Mouse (Mus musculus) ES-E14 (cell line): ENCODE measurements around the gene Guk1. TPM values are rescaled to one million over a fixed set of nuclear protein-coding genes. Genes with fewer than 3 reads are reported as not detected.

Source experiments
- DNase-seq: peaks from one replicate; pipeline ENCODE4 v3.0.0-alpha.2; 2013; ENCODE audit warnings: low read depth, low spot score
- H3K27ac ChIP-seq: 2 replicates; pipeline ENCODE4 v1.5.1; 2012; ENCODE audit warnings: low read depth, mild to moderate bottlenecking, low read length, moderate library complexity, mixed read lengths; ENCODE audit not compliant: poor library complexity, insufficient read depth, severe bottlenecking
- H3K36me3 ChIP-seq: 2 replicates; pipeline ENCODE4 v1.6.1; 2012; ENCODE audit warnings: mild to moderate bottlenecking, low read length, moderate library complexity, mixed read lengths; ENCODE audit not compliant: control insufficient read depth, poor library complexity, insufficient read depth, severe bottlenecking
- H3K4me1 ChIP-seq, 2 experiments: fragments of 150-350 bp in 1 of 2; sonication (generic) in 1 of 2; 2 replicates each; pipeline ENCODE4 v1.6.1; 2012; ENCODE audit warnings: low read length in 2 of 2, mild to moderate bottlenecking in 1 of 2, mixed read lengths in 1 of 2; ENCODE audit not compliant: control insufficient read depth in 2 of 2, insufficient read depth in 2 of 2, poor library complexity in 1 of 2
- H3K4me3 ChIP-seq, 2 experiments: fragments of 150-350 bp in 1 of 2; sonication (generic) in 1 of 2; 2 replicates each; pipeline ENCODE4 v1.5.1; 2012; ENCODE audit warnings: low read length in 2 of 2, low read depth in 1 of 2, mild to moderate bottlenecking in 1 of 2, mixed read lengths in 1 of 2; ENCODE audit not compliant: insufficient read depth in 1 of 2, poor library complexity in 1 of 2, severe bottlenecking in 1 of 2
- H3K9ac ChIP-seq: 2 replicates; pipeline ENCODE4 v1.6.1; 2012; ENCODE audit warnings: low read depth, mild to moderate bottlenecking, low read length, mixed read lengths; ENCODE audit not compliant: poor library complexity, insufficient read depth, severe bottlenecking
- H3K9me3 ChIP-seq: fragments of 150-350 bp; sonication (generic); 2 replicates; pipeline ENCODE4 v1.6.1; 2012; ENCODE audit warnings: low read depth, mild to moderate bottlenecking, low read length; ENCODE audit not compliant: control insufficient read depth, insufficient read depth
- CHD2 ChIP-seq: IDR thresholded peaks from 2 replicates; pipeline ENCODE4 v1.6.1; 2014; ENCODE audit warnings: mild to moderate bottlenecking, low read depth, low read length, inconsistent platforms
- HCFC1 ChIP-seq: IDR thresholded peaks from 2 replicates; pipeline ENCODE4 v1.6.1; 2012; ENCODE audit warnings: low read length, inconsistent platforms, borderline replicate concordance; ENCODE audit not compliant: insufficient read depth
- MAFK ChIP-seq: IDR thresholded peaks from 2 replicates; pipeline ENCODE4 v1.6.1; 2014; ENCODE audit warnings: mild to moderate bottlenecking, low read depth, low read length, inconsistent platforms; ENCODE audit not compliant: insufficient read depth
- ZC3H11A ChIP-seq: IDR thresholded peaks from 2 replicates; pipeline ENCODE4 v1.6.1; 2012; ENCODE audit warnings: low read depth, mild to moderate bottlenecking, inconsistent platforms, low read length, borderline replicate concordance
- ZNF384 ChIP-seq: IDR thresholded peaks from 2 replicates; pipeline ENCODE4 v1.6.1; 2012; ENCODE audit warnings: low read depth, low read length, inconsistent platforms
- in situ Hi-C, 2 experiments: fragments of 600-800 bp; cut with MboI; formaldehyde crosslinking; loops; one replicate each; pipeline ENCODE4 v1.15.1; 2025; ENCODE audit warnings: low sequenced_read_pairs in 2 of 2, inconsistent platforms in 1 of 2; ENCODE audit not compliant: unreplicated experiment in 2 of 2
- total RNA-seq: library from RNA; depleted of rRNA; stranded (reverse); fragments of 300-350 nt; gene quantifications from 2 replicates; pipeline ENCODE4 v1.2.3, GENCODE M21; 2012

The Guk1 gene
- total RNA-seq, 1 experiment: 188 TPM

DNA sequence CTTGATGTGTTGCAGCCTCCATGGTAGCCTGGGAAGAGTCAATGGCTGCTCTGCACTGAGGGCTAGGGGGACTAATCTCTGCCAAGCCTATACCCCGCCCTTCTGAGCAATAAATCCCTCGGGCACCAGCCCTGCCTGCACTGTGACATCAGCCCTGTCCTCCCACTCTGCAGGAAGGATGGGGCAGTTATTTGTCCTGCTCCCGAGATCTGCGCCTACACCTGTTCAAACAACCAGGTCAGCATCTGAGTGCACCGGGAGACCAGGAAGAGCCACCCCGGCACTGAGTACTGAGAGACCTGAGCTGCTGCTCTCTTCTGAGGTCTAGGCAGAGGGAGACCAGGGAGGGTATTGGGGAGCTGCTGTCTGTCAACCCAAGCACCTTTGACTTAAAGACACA, 4.3 kb downstream of the Guk1 start:
- Histone ChIP-seq H3K9ac (no peak overlapping the region), H3K36me3 (peaks cover 38% of the 10 kb centered on the region), H3K4me1 (peaks cover 3 to 14% of the 10 kb centered on the region in 2 experiments; a peak in 3 of 4 replicates), H3K9me3 (no peaks in the 10 kb centered on the region), H3K27ac (no peak overlapping the region), H3K4me3 (no peak overlapping the region)
- no peak for DNase-seq
- in situ Hi-C loops: no loop called here
- no peak for TF ChIP-seq HCFC1
- no peak for TF ChIP-seq ZC3H11A
- TF ChIP-seq CHD2: no peak
- no peak for TF ChIP-seq ZNF384
- no peak for TF ChIP-seq MAFK

DNA sequence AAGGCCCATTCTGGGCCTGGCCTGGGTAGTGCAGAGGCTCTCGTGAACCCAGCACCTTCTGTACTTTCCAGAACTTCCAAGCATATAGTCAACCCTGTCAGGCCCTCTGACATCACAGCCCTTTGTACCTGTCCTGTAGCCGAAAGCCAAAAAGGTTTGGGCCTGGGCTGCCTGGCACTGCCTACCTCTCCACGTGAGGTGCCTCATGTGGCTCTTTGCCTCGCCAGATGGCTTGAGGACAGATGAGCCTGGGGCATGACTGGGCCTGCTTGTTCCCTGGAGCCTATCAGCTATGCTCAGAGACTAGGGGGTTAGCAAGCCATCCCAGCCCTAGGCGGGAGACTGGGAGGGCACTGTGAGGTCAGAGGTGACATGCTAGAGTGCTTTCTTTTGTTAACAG, 6.5 kb downstream of the Guk1 start:
- no peak for DNase-seq
- TF ChIP-seq MAFK (no peak), CHD2 (no peak), ZC3H11A (no peak), HCFC1 (no peak), ZNF384 (no peak)

DNA sequence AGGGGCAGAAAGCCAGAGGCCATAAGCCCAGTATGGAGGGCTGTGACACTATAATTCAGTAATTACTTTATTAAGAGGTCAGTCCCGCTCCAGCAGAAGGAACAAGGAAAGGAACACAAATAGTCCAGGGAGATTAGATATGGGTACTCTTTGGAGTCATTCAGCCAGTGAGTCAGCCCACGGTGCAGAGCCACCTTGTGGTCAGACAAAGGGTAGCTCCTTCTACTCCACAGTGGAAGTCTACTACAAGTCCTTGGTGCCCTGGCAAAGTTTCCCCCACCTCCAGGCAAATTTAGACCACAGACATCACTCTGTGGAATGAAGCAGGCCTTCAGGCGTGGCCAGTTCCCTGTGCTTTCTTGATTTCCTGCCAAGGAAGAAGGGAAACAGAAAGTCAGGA, 8.2 kb downstream of the Guk1 start:
- H3K27ac ChIP-seq: no peak overlapping the region
- no peak for DNase-seq
- peaks cover 34% of the 10 kb centered on the region for H3K36me3 ChIP-seq
- no peak overlapping the region for H3K4me3 ChIP-seq
- in situ Hi-C loops: no loop called here
- no peak overlapping the region for H3K9ac ChIP-seq
- peaks cover 0 to 9% of the 10 kb centered on the region in 2 experiments; a peak in 2 of 4 replicates for H3K4me1 ChIP-seq
- no peaks in the 10 kb centered on the region for H3K9me3 ChIP-seq
- TF ChIP-seq CHD2 (no peak), ZNF384 (no peak), MAFK (no peak)

More for the DNA sequence above, 6.5 kb downstream of the Guk1 start:
- Histone ChIP-seq H3K27ac (no peak overlapping the region), H3K4me3 (no peak overlapping the region), H3K9ac (no peak overlapping the region), H3K4me1 (peaks cover 0 to 14% of the 10 kb centered on the region in 2 experiments; a peak in 2 of 4 replicates), H3K36me3 (peaks cover 38% of the 10 kb centered on the region), H3K9me3 (no peaks in the 10 kb centered on the region)
- in situ Hi-C loops: no loop called here

DNA sequence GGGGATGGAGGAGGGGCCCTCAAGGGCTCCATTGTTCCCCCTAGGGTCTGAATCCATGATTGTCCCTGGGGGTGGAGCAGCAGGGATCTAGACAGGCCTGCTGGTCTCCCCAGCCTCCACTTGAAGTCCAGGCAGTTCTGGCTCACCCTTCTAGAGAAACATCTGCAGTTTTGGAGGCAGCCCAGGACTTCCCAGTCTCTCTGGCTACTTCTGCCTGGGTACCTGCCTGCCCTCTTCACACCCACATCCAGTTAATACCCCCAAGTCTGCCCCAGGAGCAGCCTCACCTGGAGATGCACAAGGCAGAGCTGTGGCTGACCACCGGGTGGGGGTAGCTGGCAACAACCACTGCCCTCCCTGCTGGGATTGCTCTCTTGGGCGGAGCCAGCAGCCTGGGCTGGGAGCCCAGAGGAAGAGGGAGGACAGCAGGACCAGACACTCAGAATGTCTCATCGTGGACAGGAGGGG, 9.1 kb downstream of the Guk1 start, which contains the start of gene Gjc2:
TSS of gene Gjc2 (minus strand) at position 350 of the 468 bp plus-strand sequence.
- in situ Hi-C loops: no loop called here
- Histone ChIP-seq H3K27ac (no peak within 1 kb of the TSS), H3K4me3 (no peak within 1 kb of the TSS), H3K9me3 (no peaks in the 10 kb centered on the region), H3K9ac (no peak within 1 kb of the TSS), H3K36me3 (peaks cover 32% of the 10 kb centered on the region), H3K4me1 (peaks cover 0 to 9% of the 10 kb centered on the region in 2 experiments; a peak in 2 of 4 replicates)
- DNase-seq: no peak
- TF ChIP-seq CHD2 (no peak), HCFC1 (no peak), ZC3H11A (no peak), ZNF384 (no peak), MAFK (no peak)
